Mouse (Mus musculus): ENCODE measurements at regions not wholly inside any gene's neighbourhood (a gene's known extent, or its start where the extent isn't known, plus 50 kb on each side); places are given as distances from the start of the nearest gene placed in this dataset.

DNA sequence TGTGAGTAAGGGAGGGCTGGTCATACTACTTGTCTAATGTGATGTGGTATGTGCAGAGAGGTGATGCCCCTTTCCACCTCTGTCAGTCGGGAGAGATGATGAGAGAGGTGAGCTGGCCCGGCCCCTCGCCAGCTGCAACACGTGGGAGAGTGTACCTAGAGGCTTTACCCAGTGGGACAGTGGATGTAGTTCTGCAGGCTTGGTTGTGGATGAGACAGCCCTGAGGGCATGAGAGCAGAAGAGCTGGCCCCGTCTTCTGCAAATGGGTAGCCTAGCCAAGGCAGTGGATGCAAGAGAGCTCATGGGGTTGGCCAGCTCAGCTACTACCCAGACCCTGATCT is 88.1 kb upstream of the Gnai1 start:
- H3K27me3 ChIP-seq (replicated peaks): no peaks in the 10 kb centered on the region
- H3K4me1 ChIP-seq: no peaks in the 10 kb centered on the region
- no peak overlapping the region for H3K4me3 ChIP-seq
- ATAC-seq (replicated peaks): peak; percentile 52; the same call in 1 of the 2 replicates
- no peak overlapping the region for H3K4me2 ChIP-seq
- H3K27ac ChIP-seq: no peak overlapping the region
- 90% methylated on average over 5 of the region's 5 CpGs for WGBS
- no peaks in the 10 kb centered on the region for H3K9me3 ChIP-seq
- no peaks in the 10 kb centered on the region for H3K36me3 ChIP-seq (replicated peaks)
- no peak overlapping the region for H3K9ac ChIP-seq

DNA sequence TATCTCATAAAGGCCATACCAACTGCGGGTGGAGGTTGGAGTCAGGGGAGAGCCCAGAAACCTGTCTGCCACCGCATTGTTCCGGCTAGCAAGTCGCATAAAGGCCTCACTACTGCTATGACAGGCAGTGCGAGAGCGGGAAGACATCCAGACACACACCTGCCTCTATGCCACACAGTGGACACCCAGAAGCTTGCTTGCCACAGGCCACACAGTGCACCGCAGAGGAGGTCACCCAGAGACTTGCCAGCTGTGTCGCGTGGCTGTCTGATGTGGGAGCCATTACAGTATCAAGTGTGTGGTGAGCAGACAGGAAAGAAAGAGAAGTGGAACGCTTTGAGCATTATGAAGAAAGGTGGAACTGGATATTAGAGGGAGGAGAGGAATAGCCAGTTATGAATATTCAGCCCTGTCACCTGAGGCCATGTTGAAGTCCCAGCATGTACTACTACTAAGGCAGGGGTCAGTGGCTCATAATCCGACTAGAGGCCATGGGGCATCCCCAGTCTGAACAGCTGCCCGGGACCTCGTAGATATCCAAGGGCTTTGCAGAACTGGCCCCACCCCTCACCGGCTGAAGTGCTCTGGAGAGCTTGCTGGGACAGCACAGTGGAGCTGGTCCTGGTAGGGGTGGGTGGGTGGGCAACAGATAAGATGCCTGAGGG is 87.6 kb upstream of the Gnai1 start:
- H3K4me1 ChIP-seq: no peaks in the 10 kb centered on the region
- H3K9me3 ChIP-seq: no peaks in the 10 kb centered on the region
- H3K27ac ChIP-seq: no peak overlapping the region
- WGBS: 95% methylated on average over 14 of the region's 14 CpGs
- H3K4me3 ChIP-seq: no peak overlapping the region
- no peak overlapping the region for H3K4me2 ChIP-seq
- no peaks in the 10 kb centered on the region for H3K36me3 ChIP-seq (replicated peaks)
- no peak overlapping the region for H3K9ac ChIP-seq
- peak; percentile 42 for ATAC-seq (replicated peaks)
- no peaks in the 10 kb centered on the region for H3K27me3 ChIP-seq (replicated peaks)

GRCm38 (mm10) chr5:18445969-18446368 is 85.8 kb upstream of the Gnai1 start:
- Histone ChIP-seq H3K9ac (no peak overlapping the region), H3K4me3 (no peak overlapping the region), H3K27me3 (replicated peaks) (no peaks in the 10 kb centered on the region), H3K4me2 (no peak overlapping the region), H3K4me1 (no peaks in the 10 kb centered on the region), H3K9me3 (no peaks in the 10 kb centered on the region), H3K36me3 (replicated peaks) (no peaks in the 10 kb centered on the region), H3K27ac (no peak overlapping the region)
- 24% methylated on average over 8 of the region's 8 CpGs for WGBS
- peak; percentile 85 for ATAC-seq (replicated peaks)

- no peaks in the 10 kb centered on the region for H3K4me1 ChIP-seq
- no peak overlapping the region for H3K4me3 ChIP-seq
- H3K36me3 ChIP-seq (replicated peaks): no peaks in the 10 kb centered on the region
- H3K9ac ChIP-seq: no peak overlapping the region
- no peak overlapping the region for H3K4me2 ChIP-seq
- 87% methylated on average over 4 of the region's 4 CpGs for WGBS
- no peaks in the 10 kb centered on the region for H3K27me3 ChIP-seq (replicated peaks)
- no peak for ATAC-seq (replicated peaks)
- no peak overlapping the region for H3K27ac ChIP-seq
- H3K9me3 ChIP-seq: no peaks in the 10 kb centered on the region
These were observed 79.8 kb upstream of the Gnai1 start for GRCm38 (mm10) chr5:18439986-18440385.

DNA sequence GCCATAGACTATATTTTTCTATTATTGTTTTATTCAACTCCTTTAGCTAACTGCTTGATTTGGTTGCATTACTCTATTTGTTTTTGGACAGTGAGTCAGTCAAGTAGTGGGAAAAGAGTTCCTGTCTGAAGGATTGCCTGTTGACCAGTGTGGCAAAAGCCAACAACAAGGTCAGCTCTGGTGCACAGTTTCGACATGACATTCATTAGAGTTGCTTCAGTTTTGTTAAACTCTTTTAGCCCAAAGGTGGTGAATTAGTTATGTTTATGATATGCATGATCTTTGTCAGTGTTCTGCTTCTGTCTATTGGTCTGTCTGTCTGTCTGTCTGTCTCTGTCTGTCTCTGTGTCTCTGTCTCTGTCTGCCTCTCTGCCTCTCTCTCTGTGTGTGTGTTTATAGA is 79.1 kb upstream of the Gnai1 start:
- Histone ChIP-seq H3K9ac (no peak overlapping the region), H3K4me3 (no peak overlapping the region), H3K4me1 (no peaks in the 10 kb centered on the region), H3K36me3 (replicated peaks) (no peaks in the 10 kb centered on the region), H3K4me2 (no peak overlapping the region), H3K27ac (no peak overlapping the region), H3K27me3 (replicated peaks) (no peaks in the 10 kb centered on the region), H3K9me3 (no peaks in the 10 kb centered on the region)
- no peak for ATAC-seq (replicated peaks)
- 91% methylated on average over 1 of the region's 1 CpGs for WGBS

DNA sequence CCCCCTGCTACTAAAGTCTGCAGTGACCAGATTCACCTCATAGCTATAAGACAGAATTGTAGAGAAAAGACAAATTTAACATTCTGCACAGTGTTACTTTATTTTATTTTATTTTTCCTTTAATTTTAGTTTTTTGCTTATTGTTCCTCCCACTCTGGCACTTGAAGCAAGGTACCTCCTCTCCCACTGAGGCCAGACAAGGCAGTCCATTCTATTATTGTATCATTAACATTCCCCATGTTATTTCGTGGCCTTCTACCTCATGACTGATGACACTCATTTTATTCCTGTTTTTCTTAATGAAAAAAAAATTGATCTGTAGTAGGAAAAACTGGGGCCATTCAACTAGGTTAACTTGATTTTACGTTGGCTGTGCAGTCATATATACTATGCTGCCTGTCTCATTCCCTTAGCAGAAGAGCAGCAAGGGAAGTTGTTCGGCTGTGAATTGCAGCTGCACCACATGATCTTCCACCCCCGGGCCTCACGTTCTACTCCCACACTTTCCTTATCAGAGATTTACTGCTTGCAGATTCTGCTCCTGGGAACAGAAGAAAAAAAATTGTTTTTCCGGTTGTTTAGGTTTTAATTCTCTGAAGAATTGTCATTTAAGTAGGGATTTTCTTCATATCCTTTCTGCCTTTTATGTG is 76.1 kb upstream of the Gnai1 start:
- WGBS: 56% methylated on average over 6 of the region's 6 CpGs
- no peaks in the 10 kb centered on the region for H3K9me3 ChIP-seq
- peak; percentile 79 for ATAC-seq (replicated peaks)
- no peak overlapping the region for H3K27ac ChIP-seq
- no peak overlapping the region for H3K9ac ChIP-seq
- H3K27me3 ChIP-seq (replicated peaks): no peaks in the 10 kb centered on the region
- H3K4me1 ChIP-seq: peaks cover 4% of the 10 kb centered on the region; the same call in 1 of the 2 replicates
- no peaks in the 10 kb centered on the region for H3K36me3 ChIP-seq (replicated peaks)
- no peak overlapping the region for H3K4me2 ChIP-seq
- H3K4me3 ChIP-seq: no peak overlapping the region

DNA sequence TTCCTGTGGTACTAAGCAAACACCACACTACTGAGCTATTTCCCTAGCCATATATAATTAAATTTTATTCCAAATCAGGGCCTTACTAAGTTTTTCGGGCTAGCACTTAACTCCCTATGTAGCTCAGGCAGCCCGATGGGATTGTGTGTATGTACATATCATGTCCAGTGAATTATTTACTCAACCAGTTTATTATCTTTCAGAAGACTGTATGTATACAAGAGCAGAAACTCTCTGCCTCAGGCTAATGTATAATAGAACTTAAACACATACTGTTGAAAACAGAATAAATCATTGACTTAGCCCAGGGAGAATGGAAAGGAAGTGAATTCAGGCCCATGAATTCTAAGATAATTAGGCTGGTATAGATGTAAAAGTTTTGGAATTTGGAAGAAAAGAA is 74.1 kb upstream of the Gnai1 start:
- no peaks in the 10 kb centered on the region for H3K9me3 ChIP-seq
- no peak overlapping the region for H3K4me3 ChIP-seq
- no peak overlapping the region for H3K4me2 ChIP-seq
- H3K27ac ChIP-seq: no peak overlapping the region
- H3K27me3 ChIP-seq (replicated peaks): no peaks in the 10 kb centered on the region
- H3K4me1 ChIP-seq: peaks cover 4% of the 10 kb centered on the region; the same call in 1 of the 2 replicates
- no peaks in the 10 kb centered on the region for H3K36me3 ChIP-seq (replicated peaks)
- no peak overlapping the region for H3K9ac ChIP-seq
- ATAC-seq (replicated peaks): no peak
- WGBS: 84% methylated on average over 2 of the region's 2 CpGs

GRCm38 (mm10) chr5:18433287-18433686 is 73.1 kb upstream of the Gnai1 start:
- H3K4me2 ChIP-seq: no peak overlapping the region
- H3K36me3 ChIP-seq (replicated peaks): no peaks in the 10 kb centered on the region
- H3K9ac ChIP-seq: no peak overlapping the region
- H3K4me1 ChIP-seq: peaks cover 4% of the 10 kb centered on the region; the same call in 1 of the 2 replicates
- H3K4me3 ChIP-seq: no peak overlapping the region
- no peak overlapping the region for H3K27ac ChIP-seq
- no peaks in the 10 kb centered on the region for H3K9me3 ChIP-seq
- no peaks in the 10 kb centered on the region for H3K27me3 ChIP-seq (replicated peaks)
- ATAC-seq (replicated peaks): peak; percentile 67; the same call in 1 of the 2 replicates
- WGBS: 32% methylated on average over 7 of the region's 7 CpGs

DNA sequence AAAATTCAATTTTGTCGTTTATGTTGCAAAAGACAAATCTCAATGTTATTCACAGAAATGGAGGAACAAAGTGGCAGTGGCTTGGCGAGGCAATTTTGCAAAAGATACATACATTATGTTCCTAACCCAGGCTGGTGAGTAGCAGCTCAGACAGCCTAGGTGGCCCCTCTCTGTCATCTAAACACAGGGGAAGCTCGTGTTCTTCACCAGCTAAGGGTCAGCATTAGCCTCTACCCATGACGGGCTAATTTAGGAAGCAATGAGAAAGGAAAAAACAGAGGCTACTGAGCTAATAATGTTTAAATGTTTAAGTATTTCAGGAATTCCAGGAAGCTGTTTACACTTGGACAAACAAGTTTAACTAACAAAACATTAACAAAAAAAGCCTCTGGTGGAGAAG is 64.9 kb upstream of the Gnai1 start:
- H3K27ac ChIP-seq: no peak overlapping the region
- no peak for ATAC-seq (replicated peaks)
- H3K27me3 ChIP-seq (replicated peaks): no peaks in the 10 kb centered on the region
- H3K36me3 ChIP-seq (replicated peaks): no peaks in the 10 kb centered on the region
- no peaks in the 10 kb centered on the region for H3K4me1 ChIP-seq
- no peaks in the 10 kb centered on the region for H3K9me3 ChIP-seq
- WGBS: 71% methylated on average over 4 of the region's 4 CpGs
- H3K9ac ChIP-seq: no peak overlapping the region
- no peak overlapping the region for H3K4me3 ChIP-seq
- no peak overlapping the region for H3K4me2 ChIP-seq

DNA sequence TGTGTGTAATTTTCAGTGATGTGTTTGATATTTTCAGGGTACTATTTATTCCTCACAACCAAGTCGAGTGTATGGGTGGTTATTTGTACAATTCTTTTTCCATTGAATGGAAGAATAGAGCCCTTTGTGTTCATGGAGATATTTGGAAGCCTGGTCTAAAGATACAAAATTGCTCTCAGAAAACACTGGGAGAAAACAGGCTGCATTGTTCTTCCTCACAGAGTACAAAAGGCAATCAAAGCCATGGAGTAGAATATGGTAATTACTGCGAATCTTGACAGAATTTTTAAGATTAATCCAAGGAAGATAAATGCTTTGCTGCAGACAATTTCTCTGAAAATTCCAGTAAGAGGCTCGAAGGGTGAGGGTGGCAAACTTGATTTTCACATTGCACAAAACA is 54.7 kb upstream of the Gnai1 start:
- Histone ChIP-seq H3K36me3 (replicated peaks) (no peaks in the 10 kb centered on the region), H3K27ac (no peak overlapping the region), H3K4me3 (no peak overlapping the region), H3K9me3 (no peaks in the 10 kb centered on the region), H3K9ac (no peak overlapping the region), H3K4me1 (no peaks in the 10 kb centered on the region), H3K27me3 (replicated peaks) (no peaks in the 10 kb centered on the region), H3K4me2 (no peak overlapping the region)
- WGBS: 44% methylated on average over 3 of the region's 3 CpGs
- ATAC-seq (replicated peaks): no peak

Measured in midbrain, embryonic 15.5 days (tissue).